Mouse (Mus musculus) midbrain, embryonic 16.5 days (tissue): ENCODE data around the gene Nadk. TPM values are rescaled to one million over a fixed set of nuclear protein-coding genes. Genes with fewer than 3 reads are reported as not detected.

Experiments used
- polyA plus RNA-seq: library from polyadenylated mRNA; unstranded; fragments of >200 nt; fragmentation: Nextera tagmentation; extraction: Ambion mirVana; gene quantifications from 2 replicates; pipeline ENCODE4 v1.2.1, GENCODE M21; 2015

Gene Nadk
- polyA plus RNA-seq, 1 experiment from 2014 or later: 77.1 TPM

Other genes with a start within 250 kb of the Nadk start
- gene Prkcz, start 201.0 kb upstream of the Nadk start, polyA plus RNA-seq: 95.8 and 97.1 TPM in 2 replicates
- 0.22 and 0.26 TPM in 2 replicates for gene Gabrd, start 164.3 kb upstream of the Nadk start, polyA plus RNA-seq
- 5.9 and 6.4 TPM in 2 replicates for gene Cfap74, start 153.2 kb upstream of the Nadk start, polyA plus RNA-seq
- not detected in 2 replicates for gene Tmem52, start 93.3 kb upstream of the Nadk start, polyA plus RNA-seq
- 1,246 and 1,252 TPM in 2 replicates for gene Gnb1, start 71.0 kb upstream of the Nadk start, polyA plus RNA-seq
- gene Slc35e2, start 39.0 kb downstream of the Nadk start, polyA plus RNA-seq: 14.7 and 15.5 TPM in 2 replicates
- 57.2 and 58.9 TPM in 2 replicates for gene Cdk11b, start 62.5 kb downstream of the Nadk start, polyA plus RNA-seq
- not detected in 2 replicates for gene Gm10563, start 83.0 kb downstream of the Nadk start, polyA plus RNA-seq
- 3.1 and 4.6 TPM in 2 replicates for gene Mmp23, start 91.0 kb downstream of the Nadk start, polyA plus RNA-seq
- gene Mib2, start 106.8 kb downstream of the Nadk start, polyA plus RNA-seq: 57.3 and 60.9 TPM in 2 replicates
- gene Fndc10, start 132.0 kb downstream of the Nadk start, polyA plus RNA-seq: 11.4 and 12.2 TPM in 2 replicates
- gene Ssu72, start 142.4 kb downstream of the Nadk start, polyA plus RNA-seq: 151 and 153 TPM in 2 replicates
- gene Tmem240, start 172.4 kb downstream of the Nadk start, polyA plus RNA-seq: 22.0 and 25.3 TPM in 2 replicates
- gene Atad3a, start 198.7 kb downstream of the Nadk start, polyA plus RNA-seq: 87.9 and 93.2 TPM in 2 replicates
- gene Vwa1, start 212.3 kb downstream of the Nadk start, polyA plus RNA-seq: 31.0 and 31.5 TPM in 2 replicates
- 0.85 and 1.1 TPM in 2 replicates for gene Tmem88b, start 223.5 kb downstream of the Nadk start, polyA plus RNA-seq
- gene Ankrd65, start 228.1 kb downstream of the Nadk start, polyA plus RNA-seq: not detected in 2 replicates
- gene Mrpl20, start 240.5 kb downstream of the Nadk start, polyA plus RNA-seq: 243 and 257 TPM in 2 replicates